Mouse (Mus musculus): ENCODE results near the gene Efcab7. TPM values are rescaled to one million over a fixed set of nuclear protein-coding genes. Genes with fewer than 3 reads are reported as not detected.

Gene Efcab7
- polyA plus RNA-seq, 1 experiment = 0.18 TPM

- no peak overlapping the region for H3K4me3 ChIP-seq (ENCODE audit: low read depth, low read length)
- WGBS = 68% methylated on average over 4 of the region's 4 CpGs
Measured at GRCm38 (mm10) chr4:99913894-99914451, 85.0 kb downstream of the Efcab7 start.

DNA sequence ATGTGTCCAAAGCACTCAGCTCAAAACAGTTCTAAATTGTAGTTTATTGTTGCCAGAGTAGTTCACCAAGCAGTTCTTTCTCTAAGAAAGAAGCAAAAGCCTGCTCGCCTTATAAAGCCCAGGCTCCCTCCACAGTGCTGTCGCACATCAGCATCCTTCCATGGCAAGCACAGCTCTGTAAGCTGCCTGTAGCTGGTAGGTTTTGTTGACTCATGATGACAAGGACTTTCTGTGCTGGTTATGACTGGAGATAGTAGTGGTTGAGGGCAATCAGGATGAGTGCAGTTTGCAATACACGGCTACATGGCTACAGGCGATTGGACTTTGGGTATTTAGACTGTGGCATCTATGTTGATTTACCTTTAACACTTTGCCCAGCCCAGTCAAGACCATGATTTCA is 97.4 kb downstream of the Efcab7 start:
- TF ChIP-seq CTCF (IDR thresholded peaks at IDR 0.05; ENCODE audit: extremely low read depth, insufficient read length, insufficient replicate concordance, low read depth, low read length) (no peak), POLR2A (IDR thresholded peaks at IDR 0.05; ENCODE audit: low read depth, low read length) (no peak)
- Histone ChIP-seq H3K27me3 (ENCODE audit: control insufficient read depth, insufficient read depth, low read length) (no peaks in the 10 kb centered on the region), H3K4me1 (ENCODE audit: control insufficient read depth, insufficient read depth, insufficient read length, low read length) (peaks cover 4% of the 10 kb centered on the region), H3K4me3 (ENCODE audit: low read depth, low read length) (no peak overlapping the region), H3K36me3 (ENCODE audit: control insufficient read depth, insufficient read depth, low read length) (no peaks in the 10 kb centered on the region), H3K27ac (ENCODE audit: insufficient read depth, low read depth, low read length) (no peak overlapping the region)
- WGBS = 72% methylated on average over 4 of the region's 4 CpGs

More at GRCm38 (mm10) chr4:99913894-99914451, 85.0 kb downstream of the Efcab7 start:
- Histone ChIP-seq H3K27me3 (ENCODE audit: control insufficient read depth, insufficient read depth, low read length) (no peaks in the 10 kb centered on the region), H3K27ac (ENCODE audit: insufficient read depth, low read depth, low read length) (no peak overlapping the region), H3K36me3 (ENCODE audit: control insufficient read depth, insufficient read depth, low read length) (no peaks in the 10 kb centered on the region), H3K4me1 (ENCODE audit: control insufficient read depth, insufficient read depth, insufficient read length, low read length) (no peaks in the 10 kb centered on the region)
- TF ChIP-seq POLR2A (IDR thresholded peaks at IDR 0.05; ENCODE audit: low read depth, low read length) (no peak), CTCF (IDR thresholded peaks at IDR 0.05; ENCODE audit: extremely low read depth, insufficient read length, insufficient replicate concordance, low read depth, low read length) (no peak)

DNA sequence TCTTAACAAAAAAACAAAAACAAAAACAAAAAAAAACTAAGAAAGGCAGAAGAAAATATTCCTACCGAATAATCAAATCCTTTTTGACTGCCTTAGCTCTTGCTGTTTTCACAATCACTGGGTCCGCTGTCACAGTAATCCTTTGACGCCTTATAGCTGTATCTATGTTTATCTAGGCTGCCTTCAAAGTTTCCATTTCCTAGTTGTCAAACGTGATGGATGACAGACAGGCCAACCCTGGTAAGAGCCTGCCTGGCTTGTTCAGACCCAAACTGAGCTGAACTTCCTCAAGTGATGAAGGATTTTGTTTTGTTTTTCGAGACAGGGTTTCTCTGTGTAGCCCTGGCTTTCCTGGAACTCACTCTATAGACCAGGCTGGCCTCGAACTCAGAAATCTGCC is 99.5 kb downstream of the Efcab7 start:
- Histone ChIP-seq H3K27me3 (ENCODE audit: control insufficient read depth, insufficient read depth, low read length) (no peaks in the 10 kb centered on the region), H3K36me3 (ENCODE audit: control insufficient read depth, insufficient read depth, low read length) (no peaks in the 10 kb centered on the region), H3K4me3 (ENCODE audit: low read depth, low read length) (no peak overlapping the region), H3K4me1 (ENCODE audit: control insufficient read depth, insufficient read depth, insufficient read length, low read length) (peaks cover 4% of the 10 kb centered on the region), H3K27ac (ENCODE audit: insufficient read depth, low read depth, low read length) (no peak overlapping the region)
- no peak for TF ChIP-seq CTCF (IDR thresholded peaks at IDR 0.05; ENCODE audit: extremely low read depth, insufficient read length, insufficient replicate concordance, low read depth, low read length)
- TF ChIP-seq POLR2A (IDR thresholded peaks at IDR 0.05; ENCODE audit: low read depth, low read length) = no peak
- 39% methylated on average over 6 of the region's 6 CpGs for WGBS

DNA sequence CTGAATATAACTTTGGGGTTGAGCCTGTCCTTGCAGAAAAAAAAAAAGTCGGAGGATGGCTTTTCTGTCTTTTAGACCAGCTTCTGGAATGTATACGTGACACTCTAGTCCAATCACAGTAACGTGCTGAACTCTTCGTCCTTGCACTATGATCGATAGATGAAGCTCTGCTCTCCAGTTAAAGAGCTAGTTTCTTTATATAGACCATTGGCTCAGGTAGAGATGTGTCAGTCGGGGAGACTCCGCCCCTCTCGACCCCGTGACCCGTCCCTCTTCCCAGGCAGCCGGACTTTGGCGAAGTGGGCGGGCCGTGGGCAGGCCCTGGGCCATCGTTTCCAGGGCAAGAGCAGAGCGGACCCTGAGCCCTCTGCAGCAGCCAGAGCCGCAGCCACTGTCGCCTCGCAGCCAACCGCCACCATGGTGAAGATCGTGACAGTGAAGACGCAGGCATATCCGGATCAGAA is 100.2 kb downstream of the Efcab7 start, which contains the start of gene Pgm1:
Gene Pgm1 (plus strand): TSS at position 266 of the 464 bp plus-strand sequence.
- H3K36me3 ChIP-seq (ENCODE audit: control insufficient read depth, insufficient read depth, low read length) = no peaks in the 10 kb centered on the region
- no peaks in the 10 kb centered on the region for H3K27me3 ChIP-seq (ENCODE audit: control insufficient read depth, insufficient read depth, low read length)
- WGBS = 1% methylated on average over 23 of the region's 23 CpGs
- peaks cover 4% of the 10 kb centered on the region for H3K4me1 ChIP-seq (ENCODE audit: control insufficient read depth, insufficient read depth, insufficient read length, low read length)
- TF ChIP-seq CTCF (IDR thresholded peaks at IDR 0.05; ENCODE audit: extremely low read depth, insufficient read length, insufficient replicate concordance, low read depth, low read length) (no peak), POLR2A (IDR thresholded peaks at IDR 0.05; ENCODE audit: low read depth, low read length) (peak; percentile 24; the same call in 1 of the 2 replicates)
- peak within 1 kb of the TSS; percentile 77 for H3K4me3 ChIP-seq (ENCODE audit: low read depth, low read length)
- peak within 1 kb of the TSS; percentile 88 for H3K27ac ChIP-seq (ENCODE audit: insufficient read depth, low read depth, low read length)

GRCm38 (mm10) chr4:99929613-99930517 is 100.9 kb downstream of the Efcab7 start, which contains the start of gene Itgb3bp:
TSS of gene Itgb3bp (minus strand) at chr4:99929813.
- H3K4me1 ChIP-seq (ENCODE audit: control insufficient read depth, insufficient read depth, insufficient read length, low read length) = peaks cover 4% of the 10 kb centered on the region
- under 1% methylated on average over 56 of the region's 57 CpGs for WGBS
- peak within 1 kb of the TSS; percentile 88 for H3K27ac ChIP-seq (ENCODE audit: insufficient read depth, low read depth, low read length)
- peak; percentile 8; the same call in 1 of the 2 replicates for TF ChIP-seq POLR2A (IDR thresholded peaks at IDR 0.05; ENCODE audit: low read depth, low read length)
- no peak for TF ChIP-seq CTCF (IDR thresholded peaks at IDR 0.05; ENCODE audit: extremely low read depth, insufficient read length, insufficient replicate concordance, low read depth, low read length)
- H3K4me3 ChIP-seq (ENCODE audit: low read depth, low read length) = peak within 1 kb of the TSS; percentile 77
- no peaks in the 10 kb centered on the region for H3K36me3 ChIP-seq (ENCODE audit: control insufficient read depth, insufficient read depth, low read length)
- H3K27me3 ChIP-seq (ENCODE audit: control insufficient read depth, insufficient read depth, low read length) = no peaks in the 10 kb centered on the region

DNA sequence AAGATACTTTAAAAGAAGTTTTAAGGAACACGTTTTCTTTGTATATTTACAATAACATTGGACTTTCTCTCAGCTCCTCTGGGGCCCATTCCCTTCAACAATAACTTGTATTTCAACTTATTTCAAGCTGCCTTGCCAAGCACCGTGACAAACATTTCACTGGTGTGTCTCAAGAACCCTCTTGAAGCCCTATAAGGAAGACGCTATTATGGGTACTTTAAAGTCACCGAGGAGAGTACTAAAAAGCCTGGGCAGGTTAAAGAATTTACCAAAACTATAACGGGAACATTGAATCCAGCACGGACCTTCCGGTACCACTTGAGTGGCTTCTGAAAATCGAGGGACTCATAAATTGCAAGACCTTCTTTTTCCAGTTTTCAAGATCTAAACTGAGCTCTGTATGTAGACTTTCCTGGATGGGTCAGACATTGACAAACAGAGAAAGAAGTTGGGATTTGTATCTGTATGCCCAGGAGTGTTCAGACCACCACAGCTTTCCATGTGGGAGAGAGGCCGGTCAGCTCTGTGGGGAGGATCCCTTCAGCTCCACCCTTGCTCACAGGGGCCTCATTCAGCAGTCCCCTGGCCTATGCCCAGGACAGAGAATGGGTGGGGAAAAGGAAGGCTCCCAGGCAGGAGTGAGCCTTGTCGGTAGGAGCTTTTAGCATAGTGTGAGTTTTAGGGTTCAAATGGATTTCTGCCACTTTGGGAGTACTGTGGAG is 101.7 kb downstream of the Efcab7 start:
- 57% methylated on average over 10 of the region's 10 CpGs for WGBS
- no peak overlapping the region for H3K27ac ChIP-seq (ENCODE audit: insufficient read depth, low read depth, low read length)
- no peak overlapping the region for H3K4me3 ChIP-seq (ENCODE audit: low read depth, low read length)
- no peaks in the 10 kb centered on the region for H3K27me3 ChIP-seq (ENCODE audit: control insufficient read depth, insufficient read depth, low read length)
- H3K36me3 ChIP-seq (ENCODE audit: control insufficient read depth, insufficient read depth, low read length) = no peaks in the 10 kb centered on the region
- TF ChIP-seq CTCF (IDR thresholded peaks at IDR 0.05; ENCODE audit: extremely low read depth, insufficient read length, insufficient replicate concordance, low read depth, low read length) = no peak
- TF ChIP-seq POLR2A (IDR thresholded peaks at IDR 0.05; ENCODE audit: low read depth, low read length) = no peak
- peaks cover 4% of the 10 kb centered on the region for H3K4me1 ChIP-seq (ENCODE audit: control insufficient read depth, insufficient read depth, insufficient read length, low read length)
